Mouse (Mus musculus) thymus, postnatal 14 days (tissue): ENCODE data around the gene Ap1b1.

ENCODE experiments used
- DNase-seq: peaks from one replicate; pipeline ENCODE4 v3.0.0; 2021

Gene Ap1b1

GRCm38 (mm10) chr11:4986695-4987486, at the start of gene Ap1b1:
Ap1b1 (plus strand) TSS chr11:4986824.
- DNase-seq, result peak; percentile 97

DNA sequence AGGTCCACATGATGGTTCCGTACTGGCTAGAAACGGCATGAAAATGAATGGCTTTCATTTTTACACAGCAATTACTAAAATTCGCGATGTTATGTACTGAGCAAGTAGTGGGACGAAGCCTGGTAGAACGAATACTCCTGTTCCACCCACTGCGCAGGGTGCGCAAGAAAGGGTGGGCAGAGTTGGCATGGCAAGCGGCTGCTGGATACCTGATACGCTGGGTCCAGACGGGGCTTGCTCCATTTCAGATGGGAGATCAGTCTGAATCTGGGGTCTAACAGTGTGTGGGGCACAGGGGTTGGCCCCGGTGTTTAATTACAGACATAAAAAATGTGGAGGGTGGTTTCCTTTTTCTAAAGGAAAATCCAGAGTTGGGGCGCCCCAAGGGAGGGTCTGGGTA, 40.1 kb upstream of the Ap1b1 start:
- DNase-seq, result no peak

DNA sequence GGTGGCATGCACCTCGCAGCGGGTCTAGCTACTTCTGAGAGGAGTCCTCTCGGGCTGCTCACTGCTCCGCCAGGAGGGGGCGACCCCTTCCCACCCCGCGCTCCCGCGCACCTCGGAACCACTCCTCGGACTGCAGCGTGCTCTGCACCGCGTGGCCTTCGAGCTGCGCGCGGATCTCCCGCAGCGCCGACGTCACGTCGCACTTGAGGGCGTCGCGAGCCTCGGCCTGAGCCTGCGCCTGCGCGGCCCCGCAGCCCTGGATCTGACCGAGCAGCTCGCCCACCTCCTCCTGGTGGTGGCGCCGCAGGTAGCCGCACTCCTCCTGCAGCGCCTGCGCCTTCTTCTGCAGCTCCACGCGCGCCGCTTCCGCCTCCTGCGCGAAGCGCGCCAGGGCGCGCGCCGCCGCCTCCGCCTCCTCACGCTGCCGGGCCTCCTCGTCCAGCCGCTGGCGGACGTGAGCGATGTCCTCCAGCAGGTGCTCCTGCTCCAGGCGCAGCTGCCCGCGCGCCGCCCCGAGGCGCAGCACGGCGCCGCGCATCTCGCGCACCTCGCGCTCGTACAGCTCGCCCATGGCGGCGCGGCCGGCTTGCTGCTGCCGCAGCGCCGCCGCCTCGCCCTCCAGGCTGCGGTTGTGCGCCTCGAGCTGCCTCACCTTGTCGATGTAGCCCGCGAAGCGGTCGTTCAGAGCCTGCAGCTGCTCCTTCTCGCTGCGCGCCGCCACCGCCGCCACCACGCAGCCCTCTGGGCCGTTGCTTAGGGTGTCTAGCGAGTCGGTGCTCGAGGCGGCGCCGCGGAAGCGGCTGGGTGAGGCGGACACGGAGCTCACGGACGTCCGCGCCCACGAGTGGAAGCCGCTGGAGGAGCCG, 39.4 kb upstream of the Ap1b1 start:
- DNase-seq, result peak; percentile 84

GRCm38 (mm10) chr11:4947813-4948174, 38.8 kb upstream of the Ap1b1 start, which contains the start of gene Nefh:
Nefh (minus strand) TSS chr11:4948064.
- no peak for DNase-seq

GRCm38 (mm10) chr11:4948792-4949191, 37.8 kb upstream of the Ap1b1 start:
- DNase-seq, result no peak

DNA sequence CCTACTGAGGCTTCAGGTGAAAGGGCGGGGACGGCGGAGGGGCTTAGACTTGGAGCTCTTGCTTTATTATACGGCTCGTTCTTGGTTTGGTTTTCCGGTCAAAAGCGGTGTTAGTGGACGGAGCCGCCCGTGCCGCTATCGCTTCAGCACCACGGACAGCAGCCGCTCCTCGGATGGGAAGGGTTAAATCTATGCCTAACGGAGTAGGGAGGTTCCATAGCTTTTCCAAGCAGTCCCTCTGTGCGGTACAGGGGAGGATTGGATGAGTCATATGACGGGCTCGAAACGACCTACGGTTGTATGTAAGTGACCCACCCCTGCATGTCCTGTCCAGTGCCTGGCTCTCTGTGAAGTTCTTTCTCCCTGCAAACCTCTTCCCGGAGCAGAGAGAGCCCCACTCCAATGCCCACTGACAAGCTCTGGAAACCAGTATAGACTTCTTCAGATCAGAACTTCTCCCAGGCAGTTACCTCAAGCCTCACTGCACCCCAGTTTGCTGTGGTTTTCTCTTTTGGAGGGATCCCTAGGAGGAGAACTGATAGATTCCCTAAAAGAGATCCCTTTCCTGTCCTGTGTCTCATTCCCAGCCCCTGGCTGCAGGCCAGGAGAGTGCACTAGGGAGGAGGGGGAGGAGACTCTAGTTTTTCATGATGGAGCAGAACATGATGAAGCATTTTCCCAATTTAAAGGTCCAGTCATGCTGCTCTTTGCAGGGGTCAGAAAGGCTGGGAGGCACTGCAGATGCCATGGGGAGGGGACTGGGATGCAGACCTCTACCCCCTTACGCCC, 37.2 kb upstream of the Ap1b1 start:
- peak; percentile 50 for DNase-seq

GRCm38 (mm10) chr11:4953401-4953800, 33.2 kb upstream of the Ap1b1 start:
- no peak for DNase-seq

GRCm38 (mm10) chr11:4953918-4954317, 32.7 kb upstream of the Ap1b1 start:
- DNase-seq, result no peak

- DNase-seq, result no peak
These were observed 23.4 kb upstream of the Ap1b1 start for GRCm38 (mm10) chr11:4963099-4963808.

DNA sequence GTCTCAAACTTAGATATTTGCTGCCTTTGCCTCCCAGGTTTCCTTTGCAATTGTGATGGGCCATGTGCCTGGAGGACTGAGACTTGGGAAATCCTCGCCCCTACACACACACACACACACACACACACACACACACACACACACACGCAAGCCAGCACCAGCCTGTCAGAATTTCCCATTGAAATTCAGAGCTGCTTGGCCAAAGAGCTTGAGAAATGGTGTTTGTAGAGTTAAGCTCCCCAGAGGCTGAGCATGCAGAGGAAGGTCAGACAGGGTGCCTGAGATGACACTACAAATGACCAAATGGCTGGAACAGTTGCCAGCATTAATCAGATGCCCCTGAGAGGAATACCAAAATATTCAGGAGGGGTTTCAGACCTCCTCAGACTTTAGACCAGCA, 20.3 kb upstream of the Ap1b1 start:
- no peak for DNase-seq

DNA sequence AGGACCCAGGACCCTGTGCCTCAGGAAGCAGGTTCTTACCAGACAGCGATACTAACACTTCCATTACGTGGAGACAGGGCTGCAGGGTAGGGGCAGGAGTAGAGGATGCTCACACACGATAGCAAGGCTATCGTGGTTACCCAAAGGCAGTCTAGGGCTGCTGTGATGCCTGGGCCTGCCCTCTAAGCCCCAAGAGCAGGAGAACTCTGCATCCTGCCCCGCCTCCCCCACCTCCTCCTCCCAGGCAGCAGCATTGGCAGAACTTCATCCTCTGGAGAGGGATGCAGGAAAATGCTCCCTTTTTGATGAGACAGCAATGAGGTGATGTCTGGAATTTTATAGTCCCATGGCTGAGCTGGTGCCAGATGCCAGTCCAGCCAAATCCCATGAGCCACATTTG, 19.7 kb upstream of the Ap1b1 start:
- no peak for DNase-seq

DNA sequence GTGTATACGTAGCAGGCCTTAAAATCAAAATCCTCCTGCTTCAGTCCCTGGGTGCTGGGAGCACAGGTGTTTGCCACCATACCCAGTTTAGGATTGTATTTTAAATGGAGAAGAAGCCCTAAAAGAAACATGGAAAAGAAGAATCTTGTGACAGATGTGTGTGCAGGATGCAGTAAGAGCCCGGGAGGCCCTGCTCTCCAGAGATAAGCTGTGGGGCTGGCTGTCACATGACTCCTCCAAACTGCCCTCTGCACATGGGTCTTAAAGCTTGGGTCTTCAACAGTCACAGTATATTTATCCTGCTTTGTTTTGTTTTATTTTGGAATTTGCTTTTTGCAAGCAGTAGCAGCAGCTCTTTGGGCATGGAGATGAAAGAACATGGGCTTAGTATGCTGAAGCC, 19.1 kb upstream of the Ap1b1 start:
- no peak for DNase-seq

GRCm38 (mm10) chr11:4968376-4968775, 18.2 kb upstream of the Ap1b1 start:
- no peak for DNase-seq

DNA sequence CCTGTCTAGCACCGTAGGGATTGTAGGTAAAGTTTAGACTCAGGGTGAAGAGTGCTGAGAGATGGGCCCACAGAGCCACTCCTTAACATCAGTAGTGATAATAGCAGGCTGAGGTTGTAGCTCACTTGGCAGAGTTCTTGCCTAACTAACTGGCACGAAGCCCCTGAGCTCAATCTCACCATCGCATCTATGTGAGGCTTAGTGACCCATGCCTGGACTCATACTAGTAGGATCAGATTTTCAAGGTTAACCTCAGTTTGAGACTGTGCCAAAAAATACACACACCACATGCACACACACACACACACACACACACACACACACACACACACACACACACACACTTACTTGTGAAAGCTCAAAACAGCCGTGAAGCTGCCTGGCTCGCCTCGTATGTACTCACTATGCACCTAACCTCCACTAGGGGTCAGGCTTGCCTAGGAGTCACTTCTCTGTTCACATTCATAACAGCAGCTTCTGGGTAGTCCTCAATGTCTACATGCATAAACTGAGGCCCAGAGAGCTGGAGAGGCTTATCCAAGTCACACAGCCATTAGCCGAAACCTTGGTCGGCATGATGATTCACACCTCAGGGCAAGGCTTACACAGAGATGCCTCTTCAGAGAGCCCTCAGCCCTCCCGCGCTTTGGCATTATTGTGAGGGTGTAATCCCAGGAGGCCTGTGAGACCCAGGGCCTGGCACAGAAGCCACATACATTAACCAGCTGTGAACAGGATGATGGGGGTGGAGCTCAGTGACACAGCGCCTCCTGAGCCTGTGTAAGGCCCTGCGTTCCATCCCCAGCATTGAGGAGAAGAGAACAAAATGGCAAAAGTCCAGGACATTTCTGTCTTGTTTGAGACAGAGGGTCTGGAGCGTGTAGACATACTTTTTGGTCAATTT, 13.4 kb upstream of the Ap1b1 start:
- DNase-seq, result peak; percentile 61

- DNase-seq, result no peak
These were observed 12.8 kb upstream of the Ap1b1 start for GRCm38 (mm10) chr11:4973871-4974256.

GRCm38 (mm10) chr11:4974376-4975122, 12.1 kb upstream of the Ap1b1 start:
- no peak for DNase-seq

DNA sequence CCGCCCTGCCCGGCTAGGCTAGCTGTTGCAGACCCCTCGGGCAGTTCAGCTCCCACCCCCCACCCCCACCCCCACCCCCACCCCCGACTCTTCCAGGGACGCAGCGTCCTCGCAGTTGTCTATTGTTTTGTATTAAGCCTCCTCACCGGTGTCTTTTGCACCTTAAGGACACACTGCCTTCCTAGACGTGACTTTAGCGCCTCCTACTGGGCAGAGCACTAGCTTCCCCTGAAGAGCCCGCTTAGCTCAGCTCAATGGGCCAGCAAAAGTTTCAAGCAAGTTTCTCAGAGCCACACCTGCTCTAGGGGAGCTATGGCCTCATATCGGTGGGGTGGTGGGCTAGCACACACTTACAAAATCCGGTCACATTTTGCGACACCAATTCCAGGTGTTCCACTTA, 11.0 kb upstream of the Ap1b1 start:
- peak; percentile 85 for DNase-seq

- DNase-seq, result no peak
These were observed 3.6 kb upstream of the Ap1b1 start for GRCm38 (mm10) chr11:4983010-4983409.

DNA sequence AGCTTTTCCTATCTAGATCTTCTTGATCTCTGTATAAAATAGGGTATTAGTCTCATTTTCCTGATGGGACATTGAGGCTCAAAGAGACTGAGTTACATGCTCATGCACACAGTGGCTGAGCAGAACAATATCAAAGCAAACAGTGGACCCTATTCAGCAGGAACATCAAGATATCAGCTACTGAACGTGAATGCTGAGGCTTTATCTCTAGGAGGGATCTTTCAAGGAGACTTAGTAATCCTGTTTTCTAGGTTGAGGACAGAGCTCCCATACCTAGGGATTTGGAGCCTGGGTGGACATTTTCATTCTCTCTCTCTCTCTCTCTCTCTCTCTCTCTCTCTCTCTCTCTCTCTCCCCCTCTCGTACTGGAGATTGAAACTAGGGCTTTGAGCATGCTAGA, 3.1 kb upstream of the Ap1b1 start:
- DNase-seq, result no peak

DNA sequence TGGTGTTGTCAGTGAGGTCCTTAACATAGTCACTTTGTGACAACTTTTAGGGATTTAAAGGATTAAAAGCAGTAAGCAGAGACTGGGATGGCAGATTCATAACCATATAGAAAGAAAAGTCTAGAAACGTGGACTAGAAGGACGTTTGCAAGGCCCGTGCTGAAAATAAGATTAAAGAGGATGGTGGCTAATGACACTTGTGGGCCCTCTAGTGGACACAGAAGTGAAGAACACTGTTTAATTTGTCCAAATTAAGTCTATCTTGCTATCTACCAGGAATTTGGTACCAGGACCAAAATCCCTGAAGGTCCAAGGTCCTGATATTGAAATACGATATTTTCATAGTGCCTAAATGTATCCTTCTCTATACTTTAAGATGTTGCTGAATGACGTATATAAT, 2.4 kb upstream of the Ap1b1 start:
- DNase-seq, result peak; percentile 15

DNA sequence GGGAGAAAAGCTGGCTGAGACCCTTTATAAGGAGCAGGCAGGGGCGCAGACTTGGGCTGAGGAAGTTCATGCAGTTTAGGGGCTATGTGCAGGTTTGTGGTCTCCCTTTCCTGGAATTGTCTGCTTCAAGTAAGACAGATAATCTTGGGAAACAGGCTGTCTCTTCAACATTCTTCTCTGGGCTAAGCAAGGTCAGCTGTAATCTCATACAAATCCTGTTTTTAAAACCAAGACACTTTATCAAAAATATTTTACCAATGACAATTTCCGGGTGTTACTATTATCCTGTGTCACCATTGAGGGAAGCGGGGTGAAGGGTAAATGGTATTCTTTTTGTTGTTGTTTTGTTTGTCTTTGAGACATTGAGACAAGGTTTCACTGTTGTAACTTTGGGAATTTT, 1.8 kb upstream of the Ap1b1 start:
- DNase-seq, result no peak
